Mouse (Mus musculus) sigmoid colon, adult 10 weeks (tissue): ENCODE measurements around the gene Myo1d. TPM values are rescaled to one million over a fixed set of nuclear protein-coding genes. Genes with fewer than 3 reads are reported as not detected.

ENCODE experiments used
- polyA plus RNA-seq: library from polyadenylated mRNA; stranded (reverse); fragments of 350-450 nt; fragmentation: Illumina TruSeq; extraction: RNeasy Lipid Tissue Mini Kit (QIAGEN cat#74804); gene quantifications from one replicate; pipeline ENCODE4 v1.2.3, GENCODE M21; 2014; ENCODE audit warnings: low read depth, low replicate concordance

Myo1d gene
- polyA plus RNA-seq = 66.5 TPM

DNA sequence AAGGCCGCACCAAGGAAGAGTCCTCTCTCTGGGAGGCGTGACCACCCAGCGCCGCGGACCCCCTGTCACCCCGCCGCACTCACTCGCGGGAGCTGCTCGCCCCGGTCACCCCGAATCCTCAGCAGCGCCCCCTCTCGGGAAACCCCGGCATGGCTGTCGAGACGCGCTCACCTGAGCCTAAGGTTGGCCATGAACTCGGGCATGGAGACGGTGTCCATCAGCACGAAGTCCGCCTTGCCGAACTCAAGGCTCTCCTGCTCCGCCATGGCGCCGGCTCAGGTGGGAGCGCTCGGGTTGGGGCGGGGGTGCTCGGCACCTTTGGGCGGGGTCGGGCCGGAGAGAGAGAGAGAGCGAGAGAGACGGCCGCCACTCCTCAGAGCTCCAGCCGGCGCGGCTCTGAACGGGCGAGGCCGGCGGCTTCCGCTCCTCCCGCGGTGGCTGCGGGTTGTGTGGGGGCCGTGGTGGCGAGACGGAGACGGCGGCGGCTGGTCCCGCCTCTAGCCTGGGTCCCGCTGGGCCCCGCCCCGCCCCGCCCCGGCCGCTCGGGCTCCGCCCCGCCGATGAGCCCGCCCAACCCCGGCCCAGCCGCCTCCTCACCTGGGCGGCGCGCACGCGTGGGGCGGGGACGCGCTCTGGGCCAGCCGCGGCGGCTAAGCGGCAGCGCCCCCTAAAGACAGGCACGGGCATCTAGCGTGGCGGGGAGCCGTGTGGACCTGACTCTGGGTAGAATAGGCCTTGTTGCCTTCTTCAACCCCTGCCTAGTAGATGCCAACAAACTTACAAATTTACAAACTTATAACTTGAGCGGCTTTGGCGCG, at the start of gene Myo1d:
Myo1d (minus strand) TSS at position 499 of the 818 bp plus-strand sequence.

DNA sequence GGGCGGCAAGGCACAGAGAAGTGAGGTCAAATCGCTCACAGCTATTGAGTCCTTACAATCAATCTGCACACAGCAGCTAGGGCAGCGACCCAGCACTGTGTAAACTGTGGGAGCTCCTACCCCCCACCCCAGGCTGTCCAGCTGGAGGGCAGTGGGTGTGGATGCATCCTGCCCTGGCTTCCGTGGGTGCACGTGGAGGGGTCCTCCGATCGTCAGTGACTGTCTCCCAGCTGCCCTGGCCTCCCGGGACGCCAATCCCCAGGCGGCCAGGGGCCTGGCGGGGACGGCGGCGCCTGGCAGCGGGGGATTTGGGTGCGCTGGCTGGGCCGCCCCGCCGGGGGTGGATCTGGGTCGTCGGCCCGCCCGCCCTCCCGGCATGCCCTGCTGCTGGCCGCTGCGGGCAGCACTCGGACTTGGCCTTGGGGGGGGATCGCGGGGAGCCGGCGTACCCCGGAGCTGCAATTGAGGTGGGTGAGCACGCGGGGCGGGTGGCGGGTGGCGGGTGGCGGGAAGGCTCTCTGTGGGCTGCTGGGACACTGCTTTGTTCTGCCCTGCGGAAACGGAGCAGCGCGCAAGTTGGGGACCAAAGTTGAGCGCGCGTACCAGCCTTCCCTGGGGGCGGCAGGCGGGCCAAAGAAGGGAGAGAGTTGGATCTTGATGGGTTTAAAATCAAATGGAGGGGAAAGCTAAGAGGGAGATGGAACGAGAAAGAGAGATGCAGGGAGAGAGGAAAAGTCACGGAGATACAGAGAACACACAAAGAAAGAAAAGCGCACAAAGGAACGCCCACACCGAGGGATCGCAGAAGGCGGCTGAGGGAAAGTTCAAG, 30.4 kb upstream of the Myo1d start, which contains the start of gene Tmem98:
Tmem98 (plus strand) TSS at position 183 of the 829 bp plus-strand sequence.

DNA sequence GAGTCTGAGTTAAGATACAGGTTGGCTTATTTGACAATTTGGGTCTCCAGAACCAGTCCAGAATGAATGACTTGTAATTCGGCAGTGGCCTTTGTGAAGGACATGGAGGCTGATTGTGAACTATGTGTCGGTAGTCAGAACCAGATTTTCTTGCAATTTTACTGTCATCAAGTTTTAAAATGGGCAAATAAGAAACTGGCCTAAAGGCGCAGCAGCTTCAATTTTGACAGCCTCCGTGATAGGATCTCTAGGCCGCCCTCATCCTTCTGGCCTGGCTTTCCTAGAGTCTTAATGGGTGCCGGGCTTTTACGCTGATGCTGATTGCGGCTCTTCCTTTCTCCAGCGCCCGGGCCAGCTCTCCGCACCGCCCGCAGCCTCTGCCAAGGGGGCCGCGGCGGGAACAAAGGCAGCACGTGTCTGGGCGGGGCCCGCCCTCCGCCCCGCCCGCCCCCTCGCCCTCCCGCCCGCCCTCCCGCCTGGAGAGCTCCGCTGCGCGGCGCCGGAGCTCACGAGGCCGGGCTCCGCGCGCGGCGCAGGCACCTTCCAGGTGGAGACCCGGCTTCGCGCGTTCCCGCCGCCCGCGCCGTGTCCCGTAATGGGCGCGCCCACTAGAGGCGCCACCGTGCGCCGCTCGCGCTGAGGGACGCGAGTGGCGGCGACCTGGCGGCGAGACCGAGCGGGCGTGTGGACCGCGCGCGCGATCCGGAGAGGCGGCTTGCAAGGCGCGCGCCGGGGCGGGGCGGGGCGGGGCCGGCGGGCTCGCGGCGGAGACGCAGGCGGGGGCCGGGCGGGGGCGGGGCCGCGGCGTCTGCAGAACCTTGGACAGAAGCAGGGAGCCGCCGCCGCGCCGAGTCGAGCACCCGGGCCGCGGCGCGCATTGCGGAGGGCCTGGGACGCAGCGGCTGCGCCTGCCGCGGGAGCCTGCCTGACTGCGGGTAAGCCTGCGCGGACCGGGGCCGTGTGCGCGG, 303.3 kb downstream of the Myo1d start, which contains the start of gene Cdk5r1:
Cdk5r1 (plus strand) TSS at position 802 of the 968 bp plus-strand sequence.

Other genes starting within 250 kb of the Myo1d start
- 20.7 TPM for gene Tmem98, start 30.1 kb upstream of the Myo1d start, polyA plus RNA-seq
- gene Spaca3, start 78.3 kb upstream of the Myo1d start, polyA plus RNA-seq = not detected